13 mouse cellular contexts compared by ENCODE assay signal in the genomic region with DNA sequence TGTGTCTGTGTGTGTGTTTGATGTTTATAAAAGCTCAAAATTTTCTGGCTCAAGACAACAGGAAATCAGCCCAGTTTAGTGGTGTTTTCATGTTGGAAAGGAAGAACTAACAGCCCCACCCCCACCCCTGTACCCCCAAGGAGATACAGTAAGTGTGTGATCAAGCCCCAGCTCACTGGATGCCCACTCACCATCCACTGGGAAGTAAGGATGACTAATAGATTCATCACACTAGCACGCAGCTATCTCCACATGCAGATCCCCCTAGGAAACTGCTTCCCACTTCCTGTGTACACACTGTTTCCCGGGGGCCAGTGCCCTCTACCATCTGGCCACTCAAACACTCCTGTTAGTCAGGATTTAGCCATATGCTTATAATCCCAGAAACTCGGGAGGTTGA.
"Had no signal": no experiment of that assay in that cellular context is flagged by ENCODE, and none has a peak within 500 bp of the region (broad histone marks: within the 10 kb centered on the region; RNA-seq: fewer than 3 reads in every experiment).

No protein-coding gene starts in this region.

- H3K27ac ChIP-seq: kidney, embryonic 15.5 days; left cerebral cortex, adult 2 months; limb, embryonic 12.5 days; liver, embryonic 14.5 days; midbrain, embryonic 15.5 days; neural tube, embryonic 12.5 days; stomach, embryonic 15.5 days had no signal

- H3K27me3 ChIP-seq: kidney, embryonic 15.5 days; limb, embryonic 12.5 days; midbrain, embryonic 15.5 days; neural tube, embryonic 12.5 days; stomach, embryonic 15.5 days had no signal

- ATAC-seq: intestine, embryonic 16.5 days; midbrain, embryonic 15.5 days had no signal

- H3K4me2 ChIP-seq: kidney, embryonic 15.5 days; limb, embryonic 12.5 days; midbrain, embryonic 11.5 days; midbrain, embryonic 15.5 days; neural tube, embryonic 12.5 days; stomach, embryonic 15.5 days had no signal

- H3K4me1 ChIP-seq: kidney, embryonic 15.5 days; limb, embryonic 12.5 days; neural tube, embryonic 12.5 days; stomach, embryonic 15.5 days had no signal

- H3K4me3 ChIP-seq: kidney, embryonic 15.5 days; left cerebral cortex, adult 2 months; limb, embryonic 12.5 days; midbrain, embryonic 15.5 days; neural tube, embryonic 12.5 days; stomach, embryonic 15.5 days had no signal

- DNase-seq: kidney, adult 2 months; kidney, postnatal 14 days; lung, adult 2 months; thymus, postnatal 36 days had no signal

- H3K9me3 ChIP-seq: kidney, embryonic 15.5 days; limb, embryonic 12.5 days; midbrain, embryonic 15.5 days; neural tube, embryonic 12.5 days; stomach, embryonic 15.5 days had no signal

- H3K9ac ChIP-seq: kidney, embryonic 15.5 days; limb, embryonic 12.5 days; liver, embryonic 14.5 days; midbrain, embryonic 15.5 days; neural tube, embryonic 12.5 days; stomach, embryonic 15.5 days had no signal

- H3K36me3 ChIP-seq: kidney, embryonic 15.5 days; limb, embryonic 12.5 days; midbrain, embryonic 15.5 days; neural tube, embryonic 12.5 days; stomach, embryonic 15.5 days had no signal
